Mouse (Mus musculus) liver, embryonic 14.5 days (tissue): ENCODE results near the gene Efna1.

Experiments
- CTCF ChIP-seq: IDR thresholded peaks from 2 replicates; pipeline ENCODE4 v1.5.1; 2016; ENCODE audit warnings: antibody characterized with exemption, low read depth, control low read depth
- EP300 ChIP-seq: IDR thresholded peaks from 2 replicates; pipeline ENCODE4 v1.6.1; 2016; ENCODE audit warnings: antibody characterized with exemption, low read depth

DNA sequence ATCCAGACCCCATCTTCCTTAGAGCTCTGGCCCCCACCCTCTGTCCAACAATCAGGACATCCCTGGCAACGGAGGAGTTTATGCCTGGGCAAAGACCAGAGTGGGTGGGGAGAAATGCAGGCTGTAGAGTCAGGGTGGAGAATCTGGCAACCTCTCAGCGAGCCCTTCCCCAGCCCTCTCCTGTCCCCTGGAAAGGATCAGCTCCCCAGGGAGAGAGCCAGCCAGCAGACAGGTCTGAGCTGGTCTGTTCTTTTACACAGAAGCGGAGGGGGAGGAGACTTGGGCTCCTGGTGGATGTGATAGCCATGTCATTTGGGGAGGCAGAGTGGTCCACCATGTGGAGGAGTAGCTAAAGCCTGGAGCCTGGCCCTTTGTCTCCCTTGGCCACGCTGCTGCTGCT is 47.7 kb upstream of the Efna1 start:
- TF ChIP-seq EP300 = no peak
- TF ChIP-seq CTCF = no peak
